Mouse (Mus musculus): ENCODE measurements at regions not wholly inside any gene's neighbourhood (a gene's known extent, or its start where the extent isn't known, plus 50 kb on each side); places are given as distances from the start of the nearest gene placed in this dataset.

DNA sequence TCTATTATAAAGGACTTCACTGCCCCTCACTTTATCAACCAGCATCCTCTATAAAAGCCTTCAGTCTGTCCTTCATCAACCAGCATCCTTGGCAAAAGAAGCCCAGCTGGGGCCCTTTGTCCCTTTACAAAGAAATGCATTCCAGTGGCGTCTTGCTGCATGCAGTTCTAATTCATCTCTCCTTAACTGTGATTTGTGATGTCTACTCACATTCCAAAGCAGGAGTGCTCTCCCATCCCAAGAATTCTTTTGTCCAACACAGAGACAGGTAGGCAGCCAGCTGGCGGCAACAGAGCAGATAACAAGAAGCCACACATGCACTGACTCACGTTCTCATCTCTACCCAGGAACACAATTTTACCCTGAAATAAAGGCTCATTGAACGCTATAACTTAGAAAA lies 323.9 kb upstream of the Adgrl2 start:
- TF ChIP-seq CTCF (conservative IDR thresholded peaks at IDR 0.05; ENCODE audit: low read length) (no peak), NANOG (IDR thresholded peaks at IDR 0.05; ENCODE audit: borderline replicate concordance, low read length) (peak; percentile 76; the same call in 1 of the 2 replicates)
